Mouse (Mus musculus) thymus, adult 18-20 months (tissue): ENCODE data around the gene Popdc3.
A peak's percentile ranks its signal among the peaks of the same experiment; 100 is the strongest.
"Not testable (repeated sequence)": the region's sequence is repeated elsewhere in the genome, so short reads cannot be mapped to it uniquely, and the experiment has no call there.

Experiments
- DNase-seq, 2 experiments: peaks; one replicate each; pipeline ENCODE4 v3.0.0; 2022; ENCODE audit warnings: mixed read lengths in 2 of 2

Popdc3 gene

DNA sequence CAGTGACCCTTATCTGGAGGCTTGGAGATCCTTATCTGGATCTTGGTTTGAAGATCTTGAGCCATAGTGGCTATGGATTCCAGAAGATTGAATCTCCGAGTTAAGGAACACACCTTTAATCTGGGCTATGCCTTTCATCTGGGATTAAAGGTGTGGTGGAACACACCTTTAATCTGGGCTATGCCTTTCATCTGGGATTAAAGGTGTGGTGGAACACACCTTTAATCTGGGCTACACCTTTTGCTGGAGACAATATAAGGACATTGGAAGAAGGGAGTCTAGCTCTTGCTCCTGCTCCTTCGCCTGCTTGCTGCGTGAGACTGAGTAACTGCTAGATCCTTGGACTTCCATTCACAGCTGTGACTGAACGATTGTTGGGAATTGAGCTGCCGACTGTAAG lies at the start of gene Popdc3:
Gene Popdc3 (plus strand): TSS at position 301 of the 400 bp plus-strand sequence.
- not testable (repeated sequence) for DNase-seq

DNA sequence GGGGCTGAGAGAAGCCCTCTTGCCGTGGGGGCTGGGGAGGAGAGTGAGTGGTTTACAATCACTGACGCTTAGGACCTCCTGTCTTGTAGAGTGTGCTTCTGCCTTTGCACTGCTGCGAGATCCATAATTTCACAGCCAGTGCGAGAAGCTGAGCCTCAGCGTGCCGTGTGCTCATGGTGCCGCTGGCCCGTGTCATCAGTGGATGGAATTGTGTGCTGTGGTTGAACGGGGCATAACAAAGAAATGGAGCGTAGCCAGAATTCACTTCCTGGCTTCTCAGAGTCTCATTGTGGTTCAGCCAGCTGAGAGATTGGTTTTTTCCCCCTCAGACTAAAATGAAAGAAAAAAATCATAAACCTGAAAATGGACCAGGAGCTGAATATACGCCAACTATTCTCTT lies 48.8 kb upstream of the Popdc3 start:
- no peak for DNase-seq

DNA sequence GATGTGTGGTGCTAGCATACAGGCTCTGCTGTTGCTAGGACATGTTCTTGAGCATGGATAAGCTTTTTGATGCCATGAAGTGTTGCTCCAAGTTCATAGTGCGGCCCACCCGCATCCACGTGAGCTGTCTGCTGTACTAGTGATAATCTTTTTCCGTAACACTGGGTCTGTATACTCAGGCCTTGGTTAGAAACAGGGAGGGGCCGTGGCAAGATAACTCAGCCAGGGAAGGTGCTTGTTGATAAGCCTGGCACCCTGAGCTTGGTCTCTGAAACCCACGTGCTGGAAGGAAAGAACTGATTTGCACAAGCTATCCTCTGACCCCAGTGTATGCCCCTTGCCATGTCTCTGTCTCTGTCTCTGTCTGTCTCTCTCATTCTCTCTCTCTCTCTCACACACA lies 47.9 kb upstream of the Popdc3 start:
- DNase-seq = no peak

DNA sequence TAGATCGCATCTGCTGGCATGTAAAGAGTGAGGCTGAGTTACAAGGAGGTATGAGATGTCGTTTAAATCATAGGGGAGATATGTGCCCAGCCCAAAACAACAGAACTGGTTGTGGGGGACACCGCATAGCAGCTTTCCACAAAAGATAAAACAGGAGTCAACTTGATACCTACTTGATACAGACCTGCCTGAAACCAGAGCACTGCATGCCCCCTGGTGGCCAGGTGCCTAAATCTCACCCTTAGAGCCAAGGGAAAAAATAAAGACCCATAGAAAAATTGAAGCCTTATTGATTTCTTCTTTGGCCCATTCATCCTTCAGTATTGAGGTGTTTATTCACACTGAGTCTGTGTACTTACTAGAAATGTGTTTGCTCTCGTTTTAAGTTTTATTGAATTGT lies 45.5 kb upstream of the Popdc3 start:
- DNase-seq = peak in 1 of 2 experiments; percentile 39

DNA sequence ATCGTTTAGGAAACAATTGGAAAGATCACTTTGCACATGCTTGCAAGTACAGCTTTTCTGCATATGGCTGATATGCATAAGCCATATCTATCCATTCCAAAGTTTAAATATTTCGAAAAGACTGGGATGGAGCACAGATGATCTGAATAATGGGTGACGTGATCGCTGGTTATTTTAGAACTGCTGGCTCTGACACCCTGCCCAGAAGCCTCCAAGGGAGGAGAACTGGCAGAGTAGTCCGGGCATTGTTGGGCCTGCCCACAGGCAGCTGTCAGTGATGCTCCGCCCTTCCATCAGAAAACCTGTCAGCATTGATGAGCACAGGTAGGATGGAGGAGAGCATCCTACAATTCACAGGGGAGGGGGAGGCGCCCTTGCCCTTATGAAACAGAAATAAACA lies 41.1 kb upstream of the Popdc3 start:
- no peak for DNase-seq

DNA sequence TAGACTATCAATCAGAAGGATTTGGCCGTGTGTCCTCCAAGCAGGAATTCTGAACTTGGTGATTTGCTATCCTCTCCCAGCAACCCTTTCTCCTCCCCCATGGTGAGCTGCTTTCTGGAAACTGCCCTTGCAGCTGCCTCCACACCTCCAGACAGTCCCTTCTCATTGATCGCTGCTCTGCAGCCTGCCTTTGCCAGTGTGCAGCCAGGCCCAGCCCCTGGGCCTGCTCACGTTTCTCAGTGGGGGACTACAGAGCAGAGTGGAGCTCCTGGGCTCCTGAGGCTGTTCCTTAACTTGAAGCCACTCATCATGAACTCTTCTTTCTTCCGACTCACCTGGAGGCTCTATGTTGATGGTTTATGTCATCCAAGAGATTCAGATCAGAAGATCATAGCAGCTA lies 38.0 kb upstream of the Popdc3 start:
- no peak for DNase-seq

DNA sequence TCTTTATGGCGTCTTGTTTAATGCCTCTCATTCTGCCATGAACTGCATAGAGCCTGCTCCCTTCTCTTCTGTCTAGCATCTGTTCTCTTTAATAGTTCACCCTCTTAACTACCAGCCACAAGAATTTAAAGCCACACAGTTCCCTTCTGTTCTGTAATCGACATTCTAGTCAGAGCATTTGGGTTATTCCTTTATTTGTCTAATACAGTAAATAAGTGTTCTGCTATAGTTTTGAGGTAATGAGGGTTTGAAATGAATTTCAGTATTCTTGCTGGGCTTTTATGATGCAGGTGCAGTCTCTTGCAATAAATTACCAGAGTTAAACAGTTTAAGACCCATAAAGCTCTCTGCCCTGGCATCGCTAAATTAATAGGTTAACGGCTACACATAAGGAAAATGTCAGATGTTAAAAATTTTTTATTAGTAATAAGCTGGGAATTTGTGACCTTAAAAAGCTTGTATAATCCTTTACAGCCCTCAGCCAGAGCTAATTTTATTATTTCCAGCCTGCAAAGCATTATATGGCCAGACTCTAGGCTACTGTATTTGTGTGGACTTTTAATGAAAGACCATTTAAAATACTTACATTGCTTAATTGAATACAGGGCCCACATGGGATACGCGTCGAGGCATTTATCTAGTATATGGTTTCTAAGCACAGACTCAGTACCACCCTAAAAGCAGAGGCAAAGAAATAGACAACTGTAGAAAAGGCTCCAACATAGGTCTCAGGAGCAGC lies 37.3 kb upstream of the Popdc3 start:
- DNase-seq = no peak

DNA sequence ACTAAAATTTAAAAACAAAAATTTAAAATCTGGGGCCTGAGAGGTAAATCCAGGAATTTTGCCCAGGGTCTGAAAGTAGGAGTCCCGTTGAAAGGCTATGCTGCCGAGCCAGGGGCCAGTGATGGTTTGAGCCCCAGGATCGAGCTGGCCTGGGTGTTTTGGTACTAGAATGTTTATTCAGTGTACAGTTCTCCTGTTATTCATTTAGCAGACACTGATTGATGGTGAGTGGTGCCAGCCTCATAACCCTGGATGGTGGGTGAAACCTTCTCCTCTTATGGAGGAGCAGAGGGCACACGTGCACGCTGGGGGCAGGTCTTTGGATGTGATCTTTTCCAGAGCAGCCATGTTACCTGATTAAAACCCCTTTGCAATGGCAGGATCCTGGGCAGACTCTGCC lies 35.5 kb upstream of the Popdc3 start:
- no peak for DNase-seq

DNA sequence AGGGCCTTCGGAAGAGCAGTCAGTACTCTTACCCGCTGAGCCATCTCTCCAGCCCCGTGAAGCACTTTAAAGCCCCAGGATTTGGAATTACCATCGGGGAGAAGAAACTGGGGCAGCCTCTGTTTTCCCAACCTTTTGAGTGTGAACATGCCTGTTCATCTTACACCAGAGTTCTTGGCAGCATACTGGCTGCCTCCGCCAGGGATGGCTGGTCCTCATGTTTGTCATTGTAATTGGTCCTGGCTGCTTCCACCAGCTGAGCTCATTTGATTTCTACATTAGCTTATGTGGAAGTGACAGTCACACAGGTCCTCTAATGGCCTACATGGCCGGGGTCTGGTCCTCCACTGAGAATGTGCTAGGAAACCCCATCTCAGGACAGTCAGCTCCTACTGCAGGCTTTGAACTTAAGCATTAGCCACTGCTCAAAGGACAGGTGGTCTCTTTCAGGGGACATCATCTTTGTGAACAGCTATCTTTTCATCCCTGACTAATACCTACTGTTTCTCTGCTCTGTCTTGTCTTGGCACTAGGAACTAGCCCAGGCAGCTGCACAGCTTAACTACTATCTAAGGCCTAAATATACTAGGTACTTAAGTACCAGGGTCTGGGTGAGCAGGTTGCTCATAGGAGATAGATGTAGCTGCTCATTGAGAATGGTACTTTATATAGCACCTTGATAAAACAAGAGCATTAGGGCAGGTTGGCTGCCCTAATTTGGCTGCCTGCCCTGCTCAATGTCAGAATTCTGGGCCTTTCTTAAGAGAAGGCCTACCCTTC lies 33.7 kb upstream of the Popdc3 start:
- DNase-seq = no peak

DNA sequence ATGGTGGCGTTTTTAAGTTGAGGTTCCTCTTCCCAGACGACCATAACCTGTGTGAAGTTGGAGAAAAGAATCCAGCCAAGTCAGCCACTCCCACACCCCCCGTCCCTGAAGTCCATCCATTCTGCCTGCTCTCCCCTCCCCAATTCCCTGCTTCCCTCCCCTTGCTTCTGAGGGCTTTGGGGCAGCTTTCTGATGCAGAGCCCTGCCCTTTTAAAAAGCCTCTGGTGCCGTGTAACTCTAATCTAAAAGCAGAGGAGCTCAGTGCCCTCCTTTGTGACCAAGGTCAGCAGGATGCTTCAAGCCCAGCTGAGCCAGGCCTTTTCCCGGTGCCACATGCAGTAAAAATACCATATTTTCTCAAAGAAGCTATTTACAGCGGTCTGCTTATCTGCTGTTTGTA lies 31.1 kb upstream of the Popdc3 start:
- DNase-seq = no peak

DNA sequence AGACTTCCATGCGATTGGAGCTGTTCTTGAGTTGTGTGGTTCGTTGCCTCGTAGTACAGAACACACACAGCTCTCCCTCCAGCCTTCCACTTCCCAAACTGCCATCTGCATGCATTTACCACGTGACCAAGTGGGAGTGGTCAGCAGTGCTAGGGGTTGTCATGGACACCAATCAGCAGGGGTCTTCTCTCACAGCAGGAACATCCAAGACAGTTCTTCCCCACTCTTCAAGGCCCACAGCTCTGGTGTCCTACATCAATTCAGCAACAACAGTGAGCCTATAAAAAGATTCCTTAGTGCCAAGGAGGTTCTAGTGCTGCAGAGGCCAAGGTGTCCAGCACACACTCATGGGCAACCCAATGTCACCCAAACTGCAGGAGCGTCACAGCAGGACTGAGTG lies 26.8 kb upstream of the Popdc3 start:
- DNase-seq = no peak

DNA sequence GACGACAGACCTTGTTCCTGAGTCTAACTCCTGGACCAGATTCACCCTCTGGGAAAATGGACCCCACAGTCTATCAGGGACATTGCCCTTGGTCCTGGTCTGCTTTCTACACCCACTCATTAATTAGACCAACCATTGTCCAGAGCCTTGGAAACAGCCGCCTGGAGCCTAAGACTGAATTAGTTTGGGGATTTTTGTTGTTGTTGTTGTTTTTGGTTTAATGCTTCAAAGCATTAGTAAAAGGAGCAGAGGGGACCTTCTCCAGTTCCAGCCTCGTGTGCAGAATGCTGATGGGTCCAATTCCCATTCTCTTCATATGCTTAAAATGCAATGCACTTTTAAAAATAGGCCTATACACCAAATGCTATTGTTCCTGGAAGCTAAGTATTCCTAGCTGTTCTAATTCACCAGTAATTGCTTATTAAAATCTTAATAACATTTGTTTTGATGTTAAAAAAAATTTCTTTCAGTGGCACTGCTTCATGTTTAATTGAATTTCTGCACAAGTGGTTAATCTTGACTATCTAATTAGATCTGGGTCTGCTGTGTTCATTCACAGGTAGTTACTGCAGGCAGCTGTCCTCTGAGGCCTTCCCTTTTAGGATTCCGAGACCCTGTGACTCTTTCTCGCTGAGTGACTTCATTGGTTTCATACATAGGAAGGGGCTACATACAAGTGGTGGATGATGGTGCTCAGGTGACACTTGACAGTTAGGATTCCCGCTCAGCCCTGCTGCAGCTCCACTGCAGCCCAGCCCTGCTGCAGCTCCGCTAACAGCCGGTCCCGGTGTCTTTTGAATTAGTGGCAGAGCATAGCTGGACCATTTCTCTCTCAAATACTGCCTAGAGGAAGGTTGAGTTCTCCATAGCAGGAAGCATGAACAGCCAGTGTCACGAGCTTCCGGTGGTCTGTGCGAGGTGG lies 25.9 kb upstream of the Popdc3 start:
- no peak for DNase-seq

DNA sequence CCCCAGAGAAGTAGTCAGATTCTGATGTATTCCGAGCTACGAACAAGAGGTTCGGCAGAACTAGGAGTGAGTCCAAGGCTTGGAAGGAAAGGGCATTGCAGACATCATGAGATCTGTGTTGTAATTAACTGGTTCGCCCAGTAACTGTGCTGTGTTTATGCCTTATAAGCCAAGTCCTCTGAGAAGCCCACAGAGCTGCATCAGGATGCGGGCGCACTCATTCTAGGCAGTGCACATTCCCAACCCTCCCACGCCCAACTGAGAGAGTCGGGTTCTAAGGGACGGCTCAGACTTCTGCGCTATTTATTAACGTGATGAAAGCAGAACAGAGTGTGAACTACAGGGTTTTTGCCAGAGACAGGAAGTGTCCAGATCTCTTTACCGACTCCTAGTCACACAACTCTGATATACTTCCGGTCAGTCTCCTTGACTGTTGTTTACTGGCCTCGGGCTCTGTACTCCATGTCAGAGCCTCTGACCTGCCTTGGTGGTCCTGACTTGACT lies 23.3 kb upstream of the Popdc3 start:
- no peak for DNase-seq

DNA sequence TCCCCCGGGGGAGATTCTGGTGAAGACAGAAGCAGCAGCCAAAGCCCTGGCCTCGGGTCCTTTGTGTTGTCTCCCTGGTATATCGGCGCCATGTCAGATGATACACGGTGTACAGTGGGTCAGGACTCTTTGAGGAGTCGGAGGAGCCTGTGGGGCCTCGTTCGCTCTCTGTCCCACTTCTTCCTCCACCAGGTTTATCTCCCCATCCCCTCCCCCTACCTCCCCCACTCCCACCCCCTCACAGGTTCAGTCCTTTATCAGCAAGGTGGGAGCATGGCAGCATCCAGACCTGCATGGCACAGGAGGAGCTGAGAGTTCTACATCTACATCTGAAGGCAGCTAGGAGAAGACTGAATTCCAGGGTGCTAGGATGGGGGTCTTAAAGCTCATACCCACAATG lies 12.0 kb upstream of the Popdc3 start:
- DNase-seq = no peak

DNA sequence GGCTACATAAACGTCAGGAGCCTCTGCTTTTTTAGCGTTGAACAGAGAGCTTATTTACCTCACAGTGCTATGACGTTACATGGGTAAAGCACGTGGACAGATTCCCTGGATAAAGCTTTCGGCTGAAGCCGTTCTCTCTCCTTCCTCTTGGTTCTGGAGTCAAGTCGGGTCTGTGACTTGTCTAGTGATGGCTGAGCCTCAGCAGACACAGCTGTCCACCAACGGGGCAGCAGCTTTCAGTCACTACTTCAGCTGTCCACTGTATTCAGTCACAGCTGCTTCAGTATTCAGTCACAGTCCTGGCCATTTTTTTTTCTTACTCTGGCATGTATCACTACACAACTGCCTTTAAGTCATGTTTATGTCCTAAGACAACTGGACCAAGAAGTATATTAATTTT lies 4.0 kb upstream of the Popdc3 start:
- DNase-seq = no peak

DNA sequence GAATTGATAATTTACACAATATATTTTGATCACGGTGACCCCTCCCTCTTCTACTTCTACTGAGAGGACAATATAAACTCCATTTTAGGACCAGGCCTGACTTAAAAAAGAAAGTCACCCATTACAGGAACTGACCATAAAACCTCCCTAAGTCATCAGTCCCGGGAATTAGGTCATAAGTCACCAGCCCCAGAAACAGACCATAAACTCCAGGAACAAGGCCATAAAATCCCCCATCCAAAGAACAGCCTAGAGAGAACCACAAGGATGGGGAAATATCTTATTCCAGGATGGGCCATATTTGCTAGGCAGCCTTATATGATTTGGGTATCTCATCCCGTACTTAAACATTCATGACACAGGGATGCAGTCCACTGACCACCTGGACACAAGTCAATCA lies 3.6 kb upstream of the Popdc3 start:
- no peak for DNase-seq

DNA sequence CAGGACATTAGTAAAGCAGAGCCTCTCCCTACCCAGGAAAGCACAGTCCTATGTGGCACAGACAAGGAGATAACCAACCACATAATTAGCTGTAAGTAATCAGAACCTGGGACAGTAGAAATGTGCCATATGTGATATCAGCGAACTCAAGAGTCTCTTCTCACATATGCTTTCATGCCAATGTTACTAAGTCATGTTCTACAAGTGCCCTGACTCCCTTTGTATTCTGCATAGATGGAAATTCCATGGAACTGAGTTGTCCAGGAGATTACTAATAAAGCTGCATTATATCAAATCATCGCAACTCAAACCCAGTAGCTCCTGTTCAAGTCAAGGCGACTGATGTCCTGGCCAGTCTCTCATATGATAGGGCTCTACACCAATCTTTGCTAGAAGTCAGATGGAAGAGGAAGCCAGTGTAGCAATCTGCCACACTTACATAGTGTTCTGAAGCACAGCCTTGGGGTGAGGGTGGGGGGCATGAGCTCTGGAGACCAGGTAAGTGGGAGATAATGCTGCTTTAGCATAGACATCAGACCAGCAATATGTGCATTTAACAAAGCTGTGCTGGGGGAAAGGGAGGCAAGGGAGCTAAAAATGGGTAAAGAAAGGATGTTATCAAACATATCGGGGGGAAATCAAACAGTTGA lies 2.9 kb downstream of the Popdc3 start:
- no peak for DNase-seq

DNA sequence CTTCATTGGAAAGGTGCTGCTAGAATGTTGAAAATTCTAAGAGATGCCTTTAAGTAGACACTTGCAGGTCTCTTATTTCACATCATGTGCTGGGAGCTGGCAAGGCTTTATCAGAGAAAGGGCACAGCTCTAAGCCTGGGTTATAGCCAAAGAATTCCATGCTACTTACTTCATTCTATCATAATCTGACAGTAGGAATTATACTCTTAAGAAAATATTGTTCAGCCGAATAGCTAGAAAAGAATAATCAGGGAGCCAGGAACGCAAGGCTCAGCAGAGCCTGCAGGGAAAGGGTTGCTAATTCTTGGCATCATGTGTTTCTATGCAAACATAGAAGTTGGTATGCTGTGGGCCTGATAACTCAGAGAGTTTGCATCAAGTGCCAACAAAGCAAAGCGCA lies 3.4 kb downstream of the Popdc3 start:
- no peak for DNase-seq

DNA sequence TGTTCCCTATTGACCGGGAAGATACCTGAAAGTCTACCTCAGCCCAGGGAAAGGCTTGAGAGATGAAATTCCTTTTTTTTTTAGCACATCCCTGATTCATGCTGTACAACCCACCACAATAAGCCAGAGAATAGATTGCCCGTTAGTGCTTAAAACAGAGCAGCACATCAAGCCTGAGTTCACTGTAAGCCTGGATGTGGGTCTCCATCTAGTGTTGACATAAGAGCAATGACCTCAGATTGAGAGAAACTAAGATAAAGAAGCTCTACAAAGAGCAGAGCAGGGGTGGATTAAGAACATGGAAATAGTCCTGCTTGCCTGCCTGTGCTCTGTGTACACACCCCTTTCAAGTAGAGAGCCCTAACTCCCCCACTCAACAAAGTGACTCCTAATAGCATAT lies 7.6 kb downstream of the Popdc3 start:
- DNase-seq = no peak

DNA sequence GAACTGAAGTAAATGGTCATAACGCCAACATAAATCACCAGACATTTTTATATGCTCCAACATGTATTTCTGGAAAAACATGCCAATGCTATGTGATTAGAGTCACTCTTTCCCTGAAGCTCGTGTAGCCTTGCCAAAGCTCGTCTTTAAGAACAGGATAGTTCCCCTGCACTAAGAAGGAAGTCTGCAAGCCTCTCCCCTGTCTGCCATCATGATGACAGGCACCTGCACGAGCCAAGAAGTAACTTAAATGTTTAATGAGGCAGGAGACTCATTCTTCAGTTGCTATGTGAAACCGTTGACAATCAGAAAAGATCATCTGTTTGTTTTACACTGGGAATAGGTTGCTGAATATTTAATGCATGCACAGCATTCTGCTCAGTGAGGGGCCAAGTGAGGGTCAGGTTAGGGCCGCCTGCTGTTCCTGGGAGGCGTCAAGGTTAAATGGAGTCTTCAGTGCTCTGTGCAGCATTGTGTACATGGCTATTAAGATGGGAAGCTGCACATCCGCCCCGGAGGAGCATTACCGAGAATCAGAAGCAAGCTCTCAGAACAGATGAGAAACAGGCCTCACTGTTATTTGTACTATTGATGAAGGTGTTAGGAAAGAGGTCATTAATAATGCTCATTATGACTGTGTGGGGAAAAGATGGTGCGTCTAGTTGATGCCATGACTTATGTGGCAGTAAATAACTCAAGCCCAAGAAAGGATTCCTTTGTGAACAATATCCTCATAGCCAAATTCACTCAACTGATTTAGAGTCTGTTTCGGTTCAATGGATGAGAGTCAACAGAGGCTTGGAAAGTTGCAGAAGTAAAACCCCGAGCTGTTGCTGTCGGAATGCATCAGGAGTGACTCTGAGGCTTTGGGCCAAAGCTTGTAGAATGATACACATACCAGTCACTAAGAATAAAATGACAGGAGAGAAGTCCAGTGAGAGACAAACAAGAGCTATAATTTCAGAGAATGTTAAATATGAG lies 15.7 kb downstream of the Popdc3 start:
- DNase-seq = no peak

DNA sequence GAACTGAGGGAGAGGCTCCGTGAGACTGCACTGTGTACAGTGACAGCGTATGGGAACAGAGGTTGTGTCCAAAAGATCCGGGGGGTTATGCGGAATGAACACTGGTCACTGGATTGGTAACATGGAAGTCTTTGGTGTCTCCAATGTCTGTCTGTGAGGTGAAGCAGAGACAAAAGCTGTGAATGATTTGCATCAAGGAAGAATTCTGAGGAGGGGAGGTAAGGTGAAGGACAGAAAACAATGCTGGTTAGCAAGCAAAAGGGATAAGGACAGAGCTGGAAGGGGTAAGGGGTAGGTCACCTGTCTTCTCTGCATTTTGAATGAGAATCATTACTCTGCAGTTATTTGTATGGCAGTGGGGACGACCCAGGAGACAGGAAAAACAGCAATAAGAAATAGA lies 16.6 kb downstream of the Popdc3 start:
- no peak for DNase-seq
